29 mouse cellular contexts compared by ENCODE assay signal in the genomic region with DNA sequence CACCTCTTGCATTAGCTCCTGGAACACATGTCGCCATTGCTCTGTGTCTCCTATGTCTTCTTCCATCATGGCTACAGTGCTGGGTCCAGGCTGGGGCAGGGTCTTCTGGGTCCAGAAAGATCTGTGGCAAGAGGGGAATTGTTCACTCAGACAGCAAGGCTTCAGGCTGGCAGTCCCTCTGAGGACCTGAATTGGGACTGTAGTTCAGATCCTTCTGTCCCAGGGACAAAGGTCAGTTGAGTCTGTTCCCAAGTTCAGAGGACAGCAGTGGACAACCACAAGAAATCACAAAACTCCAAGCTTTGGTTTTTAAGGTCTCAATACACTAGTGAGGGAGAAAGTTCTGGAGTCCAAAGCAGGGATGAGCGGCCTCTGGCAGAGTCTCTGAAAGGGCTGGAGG. TPM values are rescaled to one million over a fixed set of nuclear protein-coding genes. Genes with fewer than 3 reads are reported as not detected.
DNase-seq lines count a peak whose midpoint lies in the region; ATAC-seq and TF ChIP-seq lines count a peak whose summit lies in the region.
"Had no signal": no experiment of that assay in that cellular context is flagged by ENCODE, and none has a peak within 500 bp of the region (broad histone marks: within the 10 kb centered on the region; RNA-seq: fewer than 3 reads in every experiment).

No protein-coding gene starts in this region.

- no peak overlapping the region for H3K9ac ChIP-seq in kidney, embryonic 14.5 days (ENCODE audit: low read depth, low read length)
- no peak overlapping the region for H3K9ac ChIP-seq in lung, postnatal 0 days (replicated peaks; ENCODE audit: low read depth)
- peak overlapping the region; percentile 20; the same call in 1 of the 2 replicates for H3K9ac ChIP-seq in liver, embryonic 14.5 days (replicated peaks)
- H3K9ac ChIP-seq: embryonic facial prominence, embryonic 12.5 days; forebrain, postnatal 0 days; hindbrain, embryonic 14.5 days; limb, embryonic 15.5 days; midbrain, embryonic 15.5 days; neural tube, embryonic 15.5 days; stomach, embryonic 15.5 days had no signal

- no peak for TF ChIP-seq CTCF in kidney, adult 2 months (conservative IDR thresholded peaks at IDR 0.05; ENCODE audit: insufficient read depth, insufficient read length, low read depth, low read length)
- TF ChIP-seq CTCF in lung, postnatal 0 days (IDR thresholded peaks at IDR 0.05) = no peak
- TF ChIP-seq CTCF in liver, embryonic 14.5 days (IDR thresholded peaks at IDR 0.05; ENCODE audit: low read depth) = no peak

- no peaks in the 10 kb centered on the region for H3K36me3 ChIP-seq in kidney, adult 2 months (ENCODE audit: control insufficient read depth, insufficient read depth, low read length)
- H3K36me3 ChIP-seq in kidney, embryonic 14.5 days (ENCODE audit: control insufficient read depth, insufficient read depth, low read length) = no peaks in the 10 kb centered on the region
- no peaks in the 10 kb centered on the region for H3K36me3 ChIP-seq in lung, postnatal 0 days (ENCODE audit: insufficient read depth, low read length)
- no peaks in the 10 kb centered on the region for H3K36me3 ChIP-seq in liver, embryonic 14.5 days (replicated peaks; ENCODE audit: control insufficient read depth, insufficient read depth, low read depth)
- H3K36me3 ChIP-seq: embryonic facial prominence, embryonic 12.5 days; limb, embryonic 10.5 days; limb, embryonic 15.5 days; midbrain, embryonic 10.5 days; midbrain, embryonic 15.5 days; neural tube, embryonic 15.5 days; stomach, embryonic 15.5 days had no signal

- peak; percentile 77 for DNase-seq in kidney, adult 2 months
- no peak for DNase-seq in lung, postnatal 0 days (ENCODE audit: low spot score)
- DNase-seq in lung, postnatal 4 days = no peak
- DNase-seq in liver, embryonic 14.5 days (ENCODE audit: low read depth in 3 of 3, low spot score in 3 of 3) = no peak
- DNase-seq in cerebellum, postnatal 14 days = no peak
- DNase-seq in T-cell, adult 2 months (ENCODE audit: low spot score) = no peak
- DNase-seq: B cell, adult 2 months; cerebellum, adult 9-10 months; embryo, embryonic 11 days; forebrain, postnatal 0 days; retina, postnatal 1 day; right cerebral cortex, postnatal 14 days; thymus, postnatal 25 days had no signal

- peak overlapping the region; percentile 74 for H3K27ac ChIP-seq in kidney, adult 2 months (ENCODE audit: insufficient read depth, low read depth, low read length)
- no peak overlapping the region for H3K27ac ChIP-seq in kidney, embryonic 14.5 days (ENCODE audit: low read depth, low read length)
- H3K27ac ChIP-seq in lung, postnatal 0 days (ENCODE audit: low read length) = peak overlapping the region; percentile 51
- H3K27ac ChIP-seq in liver, embryonic 14.5 days = no peak overlapping the region
- H3K27ac ChIP-seq: embryonic facial prominence, embryonic 12.5 days; hindbrain, embryonic 14.5 days; kidney, postnatal 0 days; limb, embryonic 10.5 days; limb, embryonic 15.5 days; midbrain, embryonic 10.5 days; midbrain, embryonic 15.5 days; neural tube, embryonic 15.5 days; stomach, embryonic 15.5 days had no signal

- H3K4me3 ChIP-seq in kidney, adult 2 months (ENCODE audit: insufficient read depth, low read depth, low read length) = peak overlapping the region; percentile 53
- H3K4me3 ChIP-seq in kidney, embryonic 14.5 days (ENCODE audit: low read length) = no peak overlapping the region
- H3K4me3 ChIP-seq in lung, postnatal 0 days (ENCODE audit: low read depth, low read length) = no peak overlapping the region
- H3K4me3 ChIP-seq in liver, embryonic 14.5 days (ENCODE audit: insufficient read depth in 1 of 2, low read depth in 2 of 2, low read length in 2 of 2) = peak overlapping the region; percentile 38 to 52
- H3K4me3 ChIP-seq: embryonic facial prominence, embryonic 12.5 days; limb, embryonic 10.5 days; limb, embryonic 15.5 days; midbrain, embryonic 10.5 days; midbrain, embryonic 15.5 days; neural tube, embryonic 15.5 days; stomach, embryonic 15.5 days had no signal

- no peak for TF ChIP-seq EP300 in lung, postnatal 0 days (IDR thresholded peaks at IDR 0.05)
- TF ChIP-seq EP300 in liver, embryonic 14.5 days (IDR thresholded peaks at IDR 0.05; ENCODE audit: low read depth) = no peak

- no peak for TF ChIP-seq POLR2A in kidney, adult 2 months (IDR thresholded peaks at IDR 0.05; ENCODE audit: low read depth, low read length)

- H3K4me2 ChIP-seq in kidney, embryonic 14.5 days (replicated peaks; ENCODE audit: low read depth, low read length) = no peak overlapping the region
- H3K4me2 ChIP-seq in lung, postnatal 0 days (replicated peaks; ENCODE audit: low read depth, low read length) = peak overlapping the region; percentile 27; the same call in 1 of the 2 replicates
- peak overlapping the region; percentile 48 for H3K4me2 ChIP-seq in liver, embryonic 14.5 days (ENCODE audit: low read depth)
- H3K4me2 ChIP-seq: embryonic facial prominence, embryonic 12.5 days; heart, embryonic 11.5 days; hindbrain, embryonic 14.5 days; limb, embryonic 15.5 days; midbrain, embryonic 15.5 days; neural tube, embryonic 15.5 days; stomach, embryonic 15.5 days had no signal

- WGBS in kidney, adult 2 months = 89% methylated on average over 2 of the region's 2 CpGs
- 92% methylated on average over 2 of the region's 2 CpGs for WGBS in kidney, embryonic 14.5 days
- WGBS in lung, postnatal 0 days = 78% methylated on average over 2 of the region's 2 CpGs
- WGBS in liver, embryonic 14.5 days (ENCODE audit: insufficient replicate concordance) = 59% methylated on average over 2 of the region's 2 CpGs

- no peaks in the 10 kb centered on the region for H3K27me3 ChIP-seq in kidney, adult 2 months (replicated peaks; ENCODE audit: control insufficient read depth, insufficient read depth, low read length)
- no peaks in the 10 kb centered on the region for H3K27me3 ChIP-seq in kidney, embryonic 14.5 days (ENCODE audit: control insufficient read depth, insufficient read depth, low read length)
- H3K27me3 ChIP-seq in lung, postnatal 0 days (replicated peaks; ENCODE audit: insufficient read depth, low read length) = no peaks in the 10 kb centered on the region
- no peaks in the 10 kb centered on the region for H3K27me3 ChIP-seq in liver, embryonic 14.5 days (ENCODE audit: control insufficient read depth, insufficient read depth, low read length)
- H3K27me3 ChIP-seq: embryonic facial prominence, embryonic 12.5 days; limb, embryonic 15.5 days; midbrain, embryonic 15.5 days; neural tube, embryonic 15.5 days; stomach, embryonic 15.5 days had no signal

- H3K4me1 ChIP-seq in kidney, adult 2 months (ENCODE audit: control insufficient read depth, insufficient read depth, low read length) = peaks cover 4% of the 10 kb centered on the region
- no peaks in the 10 kb centered on the region for H3K4me1 ChIP-seq in kidney, embryonic 14.5 days (ENCODE audit: control insufficient read depth, insufficient read depth, low read length)
- H3K4me1 ChIP-seq in lung, postnatal 0 days (ENCODE audit: insufficient read depth, low read depth, low read length) = no peaks in the 10 kb centered on the region
- H3K4me1 ChIP-seq in liver, embryonic 14.5 days (replicated peaks; ENCODE audit: control insufficient read depth in 2 of 2, insufficient read depth in 2 of 2, low read length in 1 of 2) = peaks cover 0 to 9% of the 10 kb centered on the region in 2 experiments; a peak in 2 of 4 replicates
- H3K4me1 ChIP-seq: embryonic facial prominence, embryonic 12.5 days; limb, embryonic 15.5 days; midbrain, embryonic 15.5 days; neural tube, embryonic 15.5 days; stomach, embryonic 15.5 days had no signal

- ATAC-seq in kidney, embryonic 14.5 days (ENCODE audit: low FRiP score, low TSS enrichment) = no peak
- ATAC-seq in lung, postnatal 0 days = no peak
- ATAC-seq in liver, embryonic 14.5 days (ENCODE audit: insufficient read depth) = no peak
- ATAC-seq: activated CD4-positive, CD25-positive, alpha-beta regulatory T cell, adult 4 months; forebrain, postnatal 0 days; intestine, postnatal 0 days; midbrain, embryonic 15.5 days had no signal

- H3K9me3 ChIP-seq in kidney, embryonic 14.5 days (ENCODE audit: control insufficient read depth, low read length) = no peaks in the 10 kb centered on the region
- no peaks in the 10 kb centered on the region for H3K9me3 ChIP-seq in lung, postnatal 0 days (ENCODE audit: low read length)
- H3K9me3 ChIP-seq in liver, embryonic 14.5 days (ENCODE audit: control insufficient read depth, low read length) = no peaks in the 10 kb centered on the region
- H3K9me3 ChIP-seq: embryonic facial prominence, embryonic 12.5 days; limb, embryonic 10.5 days; limb, embryonic 15.5 days; midbrain, embryonic 10.5 days; midbrain, embryonic 15.5 days; neural tube, embryonic 15.5 days; stomach, embryonic 15.5 days had no signal

RNA-seq across cellular contexts. Expression of gene Rtp3, which starts 0.8 kb away (rescaled TPM):
- 9.8 and 11.4 TPM in 2 replicates for polyA plus RNA-seq in kidney, adult 2 months (2012; rRNA removed)
- polyA plus RNA-seq in kidney, embryonic 14.5 days (2014; fragmentation: Nextera tagmentation; extraction: Ambion mirVana) = 0.32 TPM in 1 of 2 replicates, not detected in the other
- 1.7 and 3.0 TPM in 2 replicates for polyA plus RNA-seq in lung, postnatal 0 days (2015; fragmentation: Nextera tagmentation; extraction: Ambion mirVana)
- polyA plus RNA-seq in liver, embryonic 14.5 days (2012; rRNA removed) = 26.0 and 34.3 TPM in 2 replicates
- 15.6 and 21.7 TPM in 2 replicates for polyA plus RNA-seq in liver, embryonic 14.5 days (2014; fragmentation: Nextera tagmentation; extraction: Ambion mirVana)
- polyA plus RNA-seq: activated CD4-positive, CD25-positive, alpha-beta regulatory T cell, adult 4 months; embryonic facial prominence, embryonic 12.5 days; forebrain, embryonic 11.5 days; forebrain, postnatal 0 days; hindbrain, embryonic 14.5 days; limb, embryonic 10.5 days; limb, embryonic 15.5 days; midbrain, embryonic 10.5 days; midbrain, embryonic 15.5 days had no signal

RNA-seq across cellular contexts. Expression of gene Ltf, which starts 29.5 kb away (rescaled TPM):
- 0.39 and 0.63 TPM in 2 replicates for polyA plus RNA-seq in kidney, adult 2 months (2012; rRNA removed)
- 0.31 and 0.41 TPM in 2 replicates for polyA plus RNA-seq in kidney, embryonic 14.5 days (2014; fragmentation: Nextera tagmentation; extraction: Ambion mirVana)
- 11.3 and 16.1 TPM in 2 replicates for polyA plus RNA-seq in lung, postnatal 0 days (2015; fragmentation: Nextera tagmentation; extraction: Ambion mirVana)
- polyA plus RNA-seq in liver, embryonic 14.5 days (2012; rRNA removed) = 4.9 and 7.4 TPM in 2 replicates
- 24.5 and 29.8 TPM in 2 replicates for polyA plus RNA-seq in liver, embryonic 14.5 days (2014; fragmentation: Nextera tagmentation; extraction: Ambion mirVana)
- polyA plus RNA-seq: activated CD4-positive, CD25-positive, alpha-beta regulatory T cell, adult 4 months; adrenal gland, adult 2 months; limb, embryonic 10.5 days; midbrain, embryonic 10.5 days had no signal

RNA-seq across cellular contexts. Expression of gene Lrrc2, which starts 38.2 kb away (rescaled TPM):
- 0.05 and 0.56 TPM in 2 replicates for polyA plus RNA-seq in kidney, adult 2 months (2012; rRNA removed)
- 0.15 TPM in 1 of 2 replicates, not detected in the other for polyA plus RNA-seq in kidney, embryonic 14.5 days (2014; fragmentation: Nextera tagmentation; extraction: Ambion mirVana)
- 1.6 and 2.2 TPM in 2 replicates for polyA plus RNA-seq in lung, postnatal 0 days (2015; fragmentation: Nextera tagmentation; extraction: Ambion mirVana)
- 0.02 and 0.09 TPM in 2 replicates for polyA plus RNA-seq in liver, embryonic 14.5 days (2012; rRNA removed)
- polyA plus RNA-seq in liver, embryonic 14.5 days (2014; fragmentation: Nextera tagmentation; extraction: Ambion mirVana) = 0.10 and 0.29 TPM in 2 replicates
- polyA plus RNA-seq: stomach, embryonic 15.5 days had no signal

RNA-seq across cellular contexts. Expression of gene Tdgf1, which starts 43.6 kb away (rescaled TPM):
- not detected in 2 replicates for polyA plus RNA-seq in kidney, adult 2 months (2012; rRNA removed)
- polyA plus RNA-seq in kidney, embryonic 14.5 days (2014; fragmentation: Nextera tagmentation; extraction: Ambion mirVana) = not detected in 2 replicates
- polyA plus RNA-seq in lung, postnatal 0 days (2015; fragmentation: Nextera tagmentation; extraction: Ambion mirVana) = 0.19 and 0.20 TPM in 2 replicates
- not detected in 2 replicates for polyA plus RNA-seq in liver, embryonic 14.5 days (2012; rRNA removed)
- polyA plus RNA-seq in liver, embryonic 14.5 days (2014; fragmentation: Nextera tagmentation; extraction: Ambion mirVana) = not detected in 2 replicates
- polyA plus RNA-seq: adrenal gland, adult 2 months; embryonic facial prominence, embryonic 12.5 days; forebrain, embryonic 11.5 days; heart, embryonic 11.5 days; heart, embryonic 16.5 days; intestine, postnatal 0 days; kidney, postnatal 0 days; limb, embryonic 10.5 days; midbrain, embryonic 15.5 days; stomach, embryonic 15.5 days had no signal

Comparison
In these comparisons a context has a peak if more than half of its experiments do, and no peak if none do; other contexts are left out.
1. H3K27ac ChIP-seq: peak in kidney, adult 2 months (single experiment) and lung, postnatal 0 days (single experiment); none in kidney, embryonic 14.5 days (single experiment) and liver, embryonic 14.5 days (single experiment).
2. H3K4me3 ChIP-seq: peak in kidney, adult 2 months (single experiment) and liver, embryonic 14.5 days (2 of 2); none in kidney, embryonic 14.5 days (single experiment) and lung, postnatal 0 days (single experiment).